Mouse (Mus musculus) megakaryocyte, adult 5-6 weeks (primary cell): ENCODE data around the gene Syp. TPM values are rescaled to one million over a fixed set of nuclear protein-coding genes. Genes with fewer than 3 reads are reported as not detected.
A peak's percentile ranks its signal among the peaks of the same experiment; 100 is the strongest.

Source experiments
- ATAC-seq: 2 replicates; pipeline ENCODE4 v1.8.0; 2016; ENCODE audit warnings: mild to moderate bottlenecking, inconsistent platforms; ENCODE audit not compliant: poor library complexity, severe bottlenecking
- total RNA-seq, 2 experiments: library from RNA; stranded (forward) in 1 of 2; stranded (reverse) in 1 of 2; fragments of 153-499, 151-499 nt in 1 of 2; fragments of 221-1000, 200-1000 nt in 1 of 2; gene quantifications; 2 replicates each; pipeline versions ENCODE4 v1.2.3 to v1.2.4; 2015 to 2017

The Syp gene
- total RNA-seq (2015), result 0.50 and 1.5 TPM in 2 replicates
- 1.2 and 3.7 TPM in 2 replicates for total RNA-seq (2017)

- peak; percentile 89 for ATAC-seq
These were observed at the start of gene Syp for GRCm38 (mm10) chrX:7638401-7639091. Gene Syp (plus strand): TSS chrX:7638471.

GRCm38 (mm10) chrX:7595371-7595770, 42.9 kb upstream of the Syp start:
- ATAC-seq, result no peak

GRCm38 (mm10) chrX:7604004-7604403, 34.3 kb upstream of the Syp start:
- peak; percentile 72 for ATAC-seq

- ATAC-seq, result peak; percentile 97
These were observed 33.2 kb upstream of the Syp start, which contains the start of gene Ccdc22 for GRCm38 (mm10) chrX:7604879-7605574. Gene Ccdc22 (minus strand): TSS chrX:7605517.

GRCm38 (mm10) chrX:7605575-7605941, 32.7 kb upstream of the Syp start:
- 0 out of 2 replicates have a peak, but pooled peaks have one; percentile 7 for ATAC-seq

GRCm38 (mm10) chrX:7606783-7607182, 31.5 kb upstream of the Syp start, which contains the start of gene Cacna1f:
Gene Cacna1f (plus strand): TSS chrX:7607083.
- no peak for ATAC-seq

- ATAC-seq, result no peak
These were observed 28.2 kb upstream of the Syp start for GRCm38 (mm10) chrX:7610035-7610434.

- no peak for ATAC-seq
These were observed 27.6 kb upstream of the Syp start for GRCm38 (mm10) chrX:7610536-7611258.

GRCm38 (mm10) chrX:7617889-7618551, 20.3 kb upstream of the Syp start:
- ATAC-seq, result no peak; the same call in 1 of the 2 replicates

- peak; percentile 80 for ATAC-seq
These were observed 5.7 kb upstream of the Syp start for GRCm38 (mm10) chrX:7632560-7632959.

GRCm38 (mm10) chrX:7635101-7635500, 3.2 kb upstream of the Syp start:
- ATAC-seq, result no peak

GRCm38 (mm10) chrX:7639536-7640325, 1.5 kb downstream of the Syp start:
- ATAC-seq, result no peak

- ATAC-seq, result no peak
These were observed 2.5 kb downstream of the Syp start for GRCm38 (mm10) chrX:7640785-7641184.

GRCm38 (mm10) chrX:7645349-7645748, 7.1 kb downstream of the Syp start:
- ATAC-seq, result no peak

GRCm38 (mm10) chrX:7648671-7649304, 10.5 kb downstream of the Syp start:
- peak; percentile 94 for ATAC-seq

- ATAC-seq, result peak; percentile 97
These were observed 19.0 kb downstream of the Syp start, which contains the start of gene Prickle3 for GRCm38 (mm10) chrX:7657221-7657639. Gene Prickle3 (plus strand): TSS chrX:7657260.

GRCm38 (mm10) chrX:7658031-7658784, 19.9 kb downstream of the Syp start:
- ATAC-seq, result 0 out of 2 replicates have a peak, but pooled peaks have one; percentile 33

- ATAC-seq, result no peak
These were observed 20.7 kb downstream of the Syp start for GRCm38 (mm10) chrX:7658785-7659589.
